Mouse (Mus musculus) cerebellum, adult 2 months (tissue): ENCODE measurements around the gene Anks1b. TPM values are rescaled to one million over a fixed set of nuclear protein-coding genes. Genes with fewer than 3 reads are reported as not detected.

Experiments used
- DNase-seq, 2 experiments: peaks; one replicate each; pipeline ENCODE4 v3.0.0; 2021
- H3K27ac ChIP-seq: fragments of 200-500 bp; 2 replicates; pipeline ENCODE4 v1.5.1; 2012; ENCODE audit warnings: low read length, control low read depth, inconsistent platforms; ENCODE audit not compliant: insufficient read depth
- H3K27me3 ChIP-seq: fragments of 200-500 bp; 2 replicates; pipeline ENCODE4 v1.6.1; 2012; ENCODE audit warnings: inconsistent platforms, mild to moderate bottlenecking, low read length, moderate library complexity; ENCODE audit not compliant: control insufficient read depth, insufficient read depth
- H3K4me1 ChIP-seq: fragments of 200-500 bp; 2 replicates; pipeline ENCODE4 v1.6.1; 2011; ENCODE audit warnings: low read length; ENCODE audit not compliant: control insufficient read depth, insufficient read depth
- H3K4me3 ChIP-seq: fragments of 200-500 bp; replicated peaks from 2 replicates; pipeline ENCODE3; 2011; ENCODE audit warnings: mild to moderate bottlenecking, low read depth, low read length, control low read depth; ENCODE audit not compliant: insufficient read depth
- CTCF ChIP-seq: fragments of 200-500 bp; IDR thresholded peaks from 2 replicates; pipeline ENCODE4 v1.5.1; 2011; ENCODE audit warnings: low read depth, mild to moderate bottlenecking, control low read depth, low read length, moderate library complexity, borderline replicate concordance; ENCODE audit not compliant: insufficient read depth
- POLR2A ChIP-seq: fragments of 200-500 bp; IDR thresholded peaks from 2 replicates; pipeline ENCODE4 v1.6.1; 2011; ENCODE audit warnings: low read length, control low read depth, borderline replicate concordance; ENCODE audit not compliant: insufficient read depth
- WGBS: fragments of 180-500 bp; shearing (Covaris S2); methylation state at CpG from one replicate; pipeline ENCODE4 v1.1.7; 2018; 5-methylcytosine and 5-hydroxymethylcytosine counted together
- polyA plus RNA-seq: library from polyadenylated mRNA; depleted of rRNA; stranded (reverse); fragments of >200 nt; gene quantifications from 2 replicates; pipeline ENCODE4 v1.2.3, GENCODE M21; 2012

Gene Anks1b
- polyA plus RNA-seq, 1 experiment, result 162 TPM

DNA sequence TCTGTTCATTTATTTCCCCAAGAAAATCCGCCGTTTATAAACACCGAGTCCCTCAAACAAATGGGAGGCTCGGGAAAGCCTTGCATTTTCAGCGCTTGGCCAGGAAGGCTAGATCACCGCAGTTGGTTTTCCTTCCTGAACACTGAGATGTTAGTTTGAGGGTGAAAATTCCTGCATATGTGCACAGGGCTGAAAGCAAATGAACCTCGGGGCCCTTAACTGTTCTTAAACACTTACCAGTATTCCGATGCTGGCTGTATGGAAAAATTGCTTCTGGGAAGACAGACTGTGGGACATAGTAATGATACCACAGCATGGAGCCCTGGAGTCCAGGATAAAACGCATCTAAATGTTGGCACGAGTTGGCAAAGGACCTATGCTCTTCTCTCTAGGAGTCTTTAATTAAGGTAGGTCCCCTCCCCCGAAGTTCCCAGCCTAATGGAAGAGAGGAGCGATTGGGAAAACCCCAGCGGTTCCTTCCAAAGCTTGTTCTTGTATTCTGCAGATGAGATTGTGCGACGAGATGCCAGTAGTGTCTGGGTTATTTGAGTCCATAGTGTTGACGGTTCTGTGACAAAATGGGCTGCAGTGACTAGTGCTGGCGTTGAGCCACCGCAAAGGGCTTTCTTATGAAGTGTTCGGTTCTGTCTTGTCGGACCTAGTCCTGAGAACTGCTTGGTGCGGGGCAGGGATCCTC lies 957.4 kb downstream of the Anks1b start:
- DNase-seq, result peak; percentile 34 to 38
- Histone ChIP-seq H3K27ac (peak overlapping the region; percentile 16; the same call in 1 of the 2 replicates), H3K4me1 (no peaks in the 10 kb centered on the region), H3K27me3 (no peaks in the 10 kb centered on the region), H3K4me3 (peak overlapping the region; percentile 86)
- TF ChIP-seq POLR2A, result no peak
- TF ChIP-seq CTCF, result no peak
- 27% methylated on average over 21 of the region's 21 CpGs for WGBS

DNA sequence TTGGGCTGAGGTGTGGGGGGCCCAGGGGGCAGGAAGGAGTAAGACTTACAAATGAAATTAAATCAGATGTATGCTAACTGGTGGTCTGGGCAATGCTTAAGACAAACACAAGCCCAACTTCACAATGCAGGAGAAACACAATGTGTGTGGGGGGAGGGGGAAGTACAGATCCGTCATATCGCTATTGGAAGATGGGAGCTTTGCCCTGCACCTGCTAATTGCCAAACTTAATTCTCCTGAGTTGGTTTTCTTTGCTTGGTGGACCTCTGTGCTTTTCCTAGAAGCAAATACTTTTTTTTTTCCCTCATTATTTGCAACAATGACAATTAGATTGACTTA lies 957.9 kb downstream of the Anks1b start:
- Histone ChIP-seq H3K4me3 (peak overlapping the region; percentile 86), H3K4me1 (no peaks in the 10 kb centered on the region), H3K27me3 (no peaks in the 10 kb centered on the region), H3K27ac (no peak overlapping the region; the same call in 1 of the 2 replicates)
- no peak for TF ChIP-seq POLR2A
- TF ChIP-seq CTCF, result no peak
- no peak for DNase-seq
- WGBS, result 62% methylated on average over 2 of the region's 2 CpGs

- 62% methylated on average over 5 of the region's 5 CpGs for WGBS
- DNase-seq, result no peak
- TF ChIP-seq CTCF (no peak), POLR2A (no peak)
- no peaks in the 10 kb centered on the region for H3K4me1 ChIP-seq
- H3K4me3 ChIP-seq, result no peak overlapping the region
- H3K27ac ChIP-seq, result no peak overlapping the region
- H3K27me3 ChIP-seq, result no peaks in the 10 kb centered on the region
Measured at GRCm38 (mm10) chr10:90834306-90834705, 961.0 kb downstream of the Anks1b start.

DNA sequence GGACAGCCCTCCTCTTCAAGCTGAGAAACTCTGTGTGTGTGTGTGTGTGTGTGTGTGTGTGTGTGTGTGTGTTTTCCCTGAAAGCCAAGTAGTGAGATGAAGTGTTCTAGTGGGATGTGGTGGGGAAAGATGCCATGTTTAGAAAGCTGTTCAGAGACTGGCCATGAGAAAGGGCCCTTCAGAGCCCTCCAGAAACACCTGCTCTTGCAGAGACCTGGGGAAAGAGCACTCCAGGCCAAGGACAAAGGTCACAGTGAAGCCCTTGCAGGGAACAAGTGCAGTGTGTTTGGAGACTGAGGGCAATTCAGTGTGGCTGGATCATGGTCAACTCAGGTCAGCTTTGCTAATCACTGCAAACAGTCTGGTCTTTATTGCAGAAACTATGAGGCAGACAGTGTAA lies 961.9 kb downstream of the Anks1b start:
- no peak overlapping the region for H3K27ac ChIP-seq
- H3K4me1 ChIP-seq, result no peaks in the 10 kb centered on the region
- H3K4me3 ChIP-seq, result no peak overlapping the region
- TF ChIP-seq POLR2A, result no peak
- no peak for TF ChIP-seq CTCF
- H3K27me3 ChIP-seq, result no peaks in the 10 kb centered on the region
- DNase-seq, result no peak

DNA sequence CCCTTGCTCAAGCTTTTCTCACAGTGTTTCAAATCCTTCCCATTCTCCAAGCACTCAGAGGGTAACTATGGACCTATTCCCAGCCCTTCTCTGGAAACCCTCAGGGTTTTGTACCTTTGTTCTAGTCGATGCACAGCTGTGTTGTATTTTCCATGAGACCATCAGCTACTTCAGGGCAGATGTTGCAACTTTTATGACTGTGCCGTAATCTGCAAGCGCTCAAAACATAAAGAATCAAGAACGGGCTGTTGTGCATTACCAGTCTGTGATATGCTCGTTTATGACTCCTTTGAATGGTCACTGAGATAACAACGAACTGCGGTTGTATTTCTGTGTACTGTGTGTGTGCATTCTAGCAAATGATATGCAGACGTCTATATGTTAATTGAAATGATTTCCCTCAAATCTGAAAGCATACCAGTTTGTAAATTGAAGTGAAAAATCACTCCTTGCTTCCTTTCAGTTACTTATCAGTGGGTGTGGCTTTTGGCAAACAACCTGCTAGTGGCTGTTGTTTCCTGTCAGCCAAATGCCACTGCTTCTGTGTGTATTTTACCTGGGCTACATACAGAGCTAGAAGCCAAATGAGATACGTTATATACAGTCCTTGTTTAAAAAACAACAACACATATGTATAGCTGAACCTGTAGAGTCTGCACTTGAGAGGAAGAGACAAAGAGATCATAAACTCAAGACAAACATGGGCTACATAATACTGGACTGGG lies 966.5 kb downstream of the Anks1b start:
- 89% methylated on average over 9 of the region's 9 CpGs for WGBS
- Histone ChIP-seq H3K27ac (no peak overlapping the region), H3K4me3 (no peak overlapping the region), H3K4me1 (no peaks in the 10 kb centered on the region), H3K27me3 (no peaks in the 10 kb centered on the region)
- TF ChIP-seq CTCF, result no peak
- TF ChIP-seq POLR2A, result no peak
- DNase-seq, result no peak

- no peak for TF ChIP-seq CTCF
- no peak for TF ChIP-seq POLR2A
- WGBS, result 95% methylated on average over 2 of the region's 2 CpGs
- Histone ChIP-seq H3K4me1 (no peaks in the 10 kb centered on the region), H3K27me3 (no peaks in the 10 kb centered on the region), H3K27ac (no peak overlapping the region), H3K4me3 (no peak overlapping the region)
- no peak for DNase-seq
Measured at GRCm38 (mm10) chr10:90842398-90842797, 969.1 kb downstream of the Anks1b start.

DNA sequence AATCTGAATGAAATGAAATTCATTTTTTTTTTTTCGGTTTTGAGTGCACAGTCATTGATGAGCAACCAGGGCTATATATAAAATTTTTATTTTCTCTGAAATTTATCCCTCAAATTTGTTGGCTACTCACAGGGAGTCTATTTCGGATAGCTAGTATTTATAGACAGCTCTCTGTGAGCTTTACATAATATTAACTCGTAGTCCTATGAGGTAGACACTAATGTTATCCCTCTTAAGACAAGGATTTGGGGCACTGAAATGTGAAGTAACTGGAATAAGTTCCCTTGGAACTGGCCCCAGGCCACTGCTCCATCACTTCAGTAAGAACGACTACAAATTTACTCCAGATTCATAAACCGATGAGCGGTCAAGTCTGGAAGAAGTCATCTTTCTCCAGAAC lies 977.8 kb downstream of the Anks1b start:
- no peak overlapping the region for H3K27ac ChIP-seq
- TF ChIP-seq CTCF (no peak), POLR2A (no peak)
- H3K4me3 ChIP-seq, result no peak overlapping the region
- WGBS, result 93% methylated on average over 6 of the region's 6 CpGs
- no peak for DNase-seq
- no peaks in the 10 kb centered on the region for H3K4me1 ChIP-seq
- no peaks in the 10 kb centered on the region for H3K27me3 ChIP-seq

- Histone ChIP-seq H3K4me1 (no peaks in the 10 kb centered on the region), H3K27ac (no peak overlapping the region), H3K4me3 (no peak overlapping the region), H3K27me3 (no peaks in the 10 kb centered on the region)
- TF ChIP-seq CTCF, result no peak
- TF ChIP-seq POLR2A, result no peak
- DNase-seq, result no peak
- 90% methylated on average over 11 of the region's 11 CpGs for WGBS
Measured at GRCm38 (mm10) chr10:90851999-90852398, 978.7 kb downstream of the Anks1b start.
